Mouse (Mus musculus): Measurements from ENCODE around the gene Baiap2l2. TPM values are rescaled to one million over a fixed set of nuclear protein-coding genes. Genes with fewer than 3 reads are reported as not detected.
A peak's percentile ranks its signal among the peaks of the same experiment; 100 is the strongest.

The Baiap2l2 gene
- total RNA-seq, 1 experiment from 2014 or later, result not detected

GRCm38 (mm10) chr15:79212750-79213446 is 72.4 kb downstream of the Baiap2l2 start:
- DNase-seq, result no peak

- no peak for DNase-seq
Measured at GRCm38 (mm10) chr15:79210357-79210756, 75.0 kb downstream of the Baiap2l2 start.

GRCm38 (mm10) chr15:79208758-79209439 is 76.4 kb downstream of the Baiap2l2 start:
- DNase-seq, result peak; percentile 28

DNA sequence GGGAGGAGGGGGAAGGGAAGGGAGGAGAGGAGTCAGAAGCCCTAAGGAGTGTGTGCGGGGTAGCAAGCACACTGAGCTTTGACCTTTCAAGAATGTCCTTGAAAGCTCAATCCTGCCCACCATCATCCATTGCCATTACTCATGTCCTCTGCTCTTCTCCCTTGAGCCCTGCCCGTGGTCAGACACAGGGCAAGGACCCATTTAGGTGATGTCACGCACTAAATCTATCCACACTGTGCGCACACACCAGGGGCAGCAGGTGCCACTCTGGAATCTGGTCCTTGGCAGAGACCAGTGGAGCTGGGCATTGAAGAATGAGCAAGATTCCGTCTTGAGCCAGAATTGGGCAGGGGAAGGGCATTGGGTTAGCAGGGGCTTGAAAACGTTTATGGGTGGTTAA is 77.1 kb downstream of the Baiap2l2 start:
- no peak for DNase-seq

Other genes starting within 250 kb of the Baiap2l2 start
- gene Galr3, start 243.7 kb downstream of the Baiap2l2 start, total RNA-seq (2021), result 0.39 TPM in 1 of 2 replicates, not detected in the other
- 20.4 and 27.4 TPM in 2 replicates for gene Ankrd54, start 222.6 kb downstream of the Baiap2l2 start, total RNA-seq (2021)
- gene Eif3l, start 210.4 kb downstream of the Baiap2l2 start, total RNA-seq (2021), result 150 and 151 TPM in 2 replicates
- 42.9 and 57.5 TPM in 2 replicates for gene Micall1, start 176.6 kb downstream of the Baiap2l2 start, total RNA-seq (2021)
- gene Polr2f, start 144.5 kb downstream of the Baiap2l2 start, total RNA-seq (2021), result 110 and 122 TPM in 2 replicates
- 6.3 and 7.2 TPM in 2 replicates for gene 1700088E04Rik, start 144.3 kb downstream of the Baiap2l2 start, total RNA-seq (2021)
- 0.95 and 2.1 TPM in 2 replicates for gene Sox10, start 120.3 kb downstream of the Baiap2l2 start, total RNA-seq (2021)
- 20.8 and 26.1 TPM in 2 replicates for gene Pick1, start 56.4 kb downstream of the Baiap2l2 start, total RNA-seq (2021)
- gene Gm49486, start 56.1 kb downstream of the Baiap2l2 start, total RNA-seq (2021), result not detected in 2 replicates
- not detected in 2 replicates for gene Slc16a8, start 30.8 kb downstream of the Baiap2l2 start, total RNA-seq (2021)
- gene Pla2g6, start 42.9 kb upstream of the Baiap2l2 start, total RNA-seq (2021), result 28.4 and 31.9 TPM in 2 replicates
- 2.2 and 3.1 TPM in 2 replicates for gene Maff, start 61.1 kb upstream of the Baiap2l2 start, total RNA-seq (2021)
- 47.1 and 54.5 TPM in 2 replicates for gene Tmem184b, start 118.0 kb upstream of the Baiap2l2 start, total RNA-seq (2021)
- 92.0 and 115 TPM in 2 replicates for gene Csnk1e, start 170.0 kb upstream of the Baiap2l2 start, total RNA-seq (2021)
- 0.27 and 0.57 TPM in 2 replicates for gene Kcnj4, start 219.7 kb upstream of the Baiap2l2 start, total RNA-seq (2021)
- 2.7 and 3.3 TPM in 2 replicates for gene Kdelr3, start 230.9 kb upstream of the Baiap2l2 start, total RNA-seq (2021)